21 mouse cellular contexts compared by ENCODE assay signal in the genomic region with DNA sequence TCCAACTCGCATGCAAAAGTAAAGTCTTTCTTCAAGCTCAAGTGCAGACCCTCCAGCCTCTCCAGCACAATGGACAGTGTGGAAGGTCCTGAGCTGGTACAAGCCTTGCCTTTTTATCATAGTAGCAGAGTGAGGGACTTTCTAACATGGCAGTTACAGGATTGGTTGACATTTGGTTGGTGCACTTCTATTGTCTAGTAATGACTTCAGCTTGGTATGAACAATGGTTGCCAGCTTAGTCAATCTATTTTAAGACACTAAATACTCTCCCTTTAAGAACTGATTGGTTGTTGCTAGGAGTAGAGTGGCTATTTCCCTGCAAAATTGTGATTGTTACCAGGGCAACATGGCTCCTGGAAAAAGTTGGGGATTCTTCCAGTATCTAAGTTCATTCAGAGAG. TPM values are rescaled to one million over a fixed set of nuclear protein-coding genes. Genes with fewer than 3 reads are reported as not detected.
DNase-seq lines count a peak whose midpoint lies in the region; ATAC-seq and TF ChIP-seq lines count a peak whose summit lies in the region.
"Had no signal": no experiment of that assay in that cellular context is flagged by ENCODE, and none has a peak within 500 bp of the region (broad histone marks: within the 10 kb centered on the region; RNA-seq: fewer than 3 reads in every experiment).

No protein-coding gene starts in this region.

- H3K36me3 ChIP-seq in hindbrain, embryonic 13.5 days, result no peaks in the 10 kb centered on the region
- no peaks in the 10 kb centered on the region for H3K36me3 ChIP-seq in hindbrain, embryonic 11.5 days (ENCODE audit: control insufficient read depth, insufficient read depth, low read length)
- no peaks in the 10 kb centered on the region for H3K36me3 ChIP-seq in heart, embryonic 10.5 days
- H3K36me3 ChIP-seq in kidney, embryonic 15.5 days, result no peaks in the 10 kb centered on the region
- H3K36me3 ChIP-seq in stomach, postnatal 0 days (ENCODE audit: control insufficient read depth, insufficient read depth, low read length), result no peaks in the 10 kb centered on the region
- H3K36me3 ChIP-seq: hindbrain, embryonic 12.5 days; limb, embryonic 13.5 days; liver, embryonic 13.5 days; neural tube, embryonic 13.5 days; stomach, embryonic 15.5 days had no signal

- H3K27ac ChIP-seq in hindbrain, embryonic 13.5 days, result no peak overlapping the region
- H3K27ac ChIP-seq in hindbrain, embryonic 11.5 days (ENCODE audit: low read depth, low read length), result no peak overlapping the region
- H3K27ac ChIP-seq in heart, embryonic 10.5 days, result 0 out of 2 replicates have a peak overlapping the region, but pooled peaks have one; percentile 3
- no peak overlapping the region for H3K27ac ChIP-seq in kidney, embryonic 15.5 days
- no peak overlapping the region for H3K27ac ChIP-seq in stomach, postnatal 0 days (replicated peaks)
- H3K27ac ChIP-seq: hindbrain, embryonic 12.5 days; limb, embryonic 13.5 days; liver, embryonic 13.5 days; neural tube, embryonic 13.5 days; stomach, embryonic 15.5 days had no signal

- no peak overlapping the region for H3K9ac ChIP-seq in hindbrain, embryonic 13.5 days
- no peak overlapping the region for H3K9ac ChIP-seq in hindbrain, embryonic 11.5 days (ENCODE audit: low read depth, low read length)
- no peak overlapping the region for H3K9ac ChIP-seq in kidney, embryonic 15.5 days
- no peak overlapping the region for H3K9ac ChIP-seq in stomach, postnatal 0 days (ENCODE audit: low read length)
- H3K9ac ChIP-seq: hindbrain, embryonic 12.5 days; limb, embryonic 13.5 days; liver, embryonic 13.5 days; lung, embryonic 14.5 days; neural tube, embryonic 13.5 days; stomach, embryonic 15.5 days had no signal

- DNase-seq in hindbrain, embryonic 11.5 days (ENCODE audit: low spot score), result no peak
- peak; percentile 53 for DNase-seq in brain, adult 2 months (ENCODE audit: low read depth, low spot score)
- no peak for DNase-seq in heart, embryonic 10.5 days (ENCODE audit: low spot score)
- peak; percentile 67 to 73 for DNase-seq in heart, postnatal 10 days
- DNase-seq in stomach, postnatal 0 days (ENCODE audit: low spot score), result no peak
- DNase-seq: adrenal gland, postnatal 36 days; cerebellum, adult 18-20 months; cerebellum, postnatal 36 days; kidney, adult 8-10 months; kidney, postnatal 36 days; liver, embryonic 13.5 days; lung, embryonic 14.5 days; lung, postnatal 36 days; right cerebral cortex, postnatal 14 days had no signal

- H3K4me2 ChIP-seq in hindbrain, embryonic 13.5 days, result no peak overlapping the region
- H3K4me2 ChIP-seq in hindbrain, embryonic 11.5 days (replicated peaks; ENCODE audit: low read depth, low read length), result no peak overlapping the region
- H3K4me2 ChIP-seq in kidney, embryonic 15.5 days, result no peak overlapping the region
- no peak overlapping the region for H3K4me2 ChIP-seq in stomach, postnatal 0 days (replicated peaks; ENCODE audit: low read depth)
- H3K4me2 ChIP-seq: hindbrain, embryonic 12.5 days; limb, embryonic 13.5 days; liver, embryonic 13.5 days; lung, embryonic 14.5 days; neural tube, embryonic 13.5 days; stomach, embryonic 15.5 days had no signal

- no peak for TF ChIP-seq CTCF in stomach, postnatal 0 days (IDR thresholded peaks at IDR 0.05; ENCODE audit: low read depth)

- H3K4me3 ChIP-seq in hindbrain, embryonic 13.5 days, result no peak overlapping the region
- H3K4me3 ChIP-seq in hindbrain, embryonic 11.5 days (ENCODE audit: low read depth, low read length), result no peak overlapping the region
- H3K4me3 ChIP-seq in heart, embryonic 10.5 days, result no peak overlapping the region
- H3K4me3 ChIP-seq in kidney, embryonic 15.5 days (replicated peaks), result no peak overlapping the region
- no peak overlapping the region for H3K4me3 ChIP-seq in stomach, postnatal 0 days (ENCODE audit: low read depth, low read length)
- H3K4me3 ChIP-seq: hindbrain, embryonic 12.5 days; limb, embryonic 13.5 days; liver, embryonic 13.5 days; neural tube, embryonic 13.5 days; stomach, embryonic 15.5 days had no signal

- no peaks in the 10 kb centered on the region for H3K4me1 ChIP-seq in hindbrain, embryonic 13.5 days (replicated peaks)
- no peaks in the 10 kb centered on the region for H3K4me1 ChIP-seq in hindbrain, embryonic 11.5 days (replicated peaks; ENCODE audit: control insufficient read depth, insufficient read depth, low read length)
- H3K4me1 ChIP-seq in heart, embryonic 10.5 days, result no peaks in the 10 kb centered on the region
- no peaks in the 10 kb centered on the region for H3K4me1 ChIP-seq in kidney, embryonic 15.5 days
- no peaks in the 10 kb centered on the region for H3K4me1 ChIP-seq in stomach, postnatal 0 days (replicated peaks; ENCODE audit: control insufficient read depth, insufficient read depth)
- H3K4me1 ChIP-seq: hindbrain, embryonic 12.5 days; limb, embryonic 13.5 days; liver, embryonic 13.5 days; neural tube, embryonic 13.5 days; stomach, embryonic 15.5 days had no signal

- no peak for TF ChIP-seq EP300 in stomach, postnatal 0 days (optimal IDR thresholded peaks at IDR 0.05)

- WGBS in hindbrain, embryonic 13.5 days, result 81% methylated on average over 1 of the region's 1 CpGs
- 90% methylated on average over 1 of the region's 1 CpGs for WGBS in hindbrain, embryonic 11.5 days
- whole genome bisulfite sequencing in heart, embryonic 10.5 days, result 88% methylated on average over 1 of the region's 1 CpGs
- WGBS in kidney, embryonic 15.5 days, result 97% methylated on average over 1 of the region's 1 CpGs
- 85% methylated on average over 1 of the region's 1 CpGs for WGBS in stomach, postnatal 0 days

- 0 out of 2 replicates have a peak, but pooled peaks have one; percentile 39 for ATAC-seq in hindbrain, embryonic 13.5 days (ENCODE audit: low FRiP score)
- no peak for ATAC-seq in hindbrain, embryonic 11.5 days (ENCODE audit: low FRiP score)
- ATAC-seq in kidney, embryonic 15.5 days (replicated peaks; ENCODE audit: low FRiP score), result no peak
- ATAC-seq in stomach, postnatal 0 days (ENCODE audit: low FRiP score, low TSS enrichment), result no peak

- no peaks in the 10 kb centered on the region for H3K27me3 ChIP-seq in hindbrain, embryonic 13.5 days
- no peaks in the 10 kb centered on the region for H3K27me3 ChIP-seq in hindbrain, embryonic 11.5 days (ENCODE audit: control insufficient read depth, insufficient read depth, low read length)
- H3K27me3 ChIP-seq in heart, embryonic 10.5 days (ENCODE audit: insufficient read depth, poor library complexity, severe bottlenecking), result no peaks in the 10 kb centered on the region
- H3K27me3 ChIP-seq in kidney, embryonic 15.5 days, result no peaks in the 10 kb centered on the region
- no peaks in the 10 kb centered on the region for H3K27me3 ChIP-seq in stomach, postnatal 0 days (ENCODE audit: control insufficient read depth, insufficient read depth, low read length)
- H3K27me3 ChIP-seq: CH12.LX; hindbrain, embryonic 12.5 days; limb, embryonic 13.5 days; liver, embryonic 13.5 days; neural tube, embryonic 13.5 days; stomach, embryonic 15.5 days had no signal

- intact Hi-C loops in heart, postnatal 10 days (cut with DNase I), result no loop called here

- no peaks in the 10 kb centered on the region for H3K9me3 ChIP-seq in hindbrain, embryonic 13.5 days
- H3K9me3 ChIP-seq in hindbrain, embryonic 11.5 days (ENCODE audit: control insufficient read depth, low read length), result no peaks in the 10 kb centered on the region
- no peaks in the 10 kb centered on the region for H3K9me3 ChIP-seq in heart, embryonic 10.5 days
- H3K9me3 ChIP-seq in kidney, embryonic 15.5 days (replicated peaks), result no peaks in the 10 kb centered on the region
- H3K9me3 ChIP-seq in stomach, postnatal 0 days (ENCODE audit: control insufficient read depth, low read length), result no peaks in the 10 kb centered on the region
- H3K9me3 ChIP-seq: hindbrain, embryonic 12.5 days; limb, embryonic 13.5 days; liver, embryonic 13.5 days; neural tube, embryonic 13.5 days; stomach, embryonic 15.5 days had no signal

RNA-seq across cellular contexts. Expression of a gene that starts 45.7 kb away (rescaled TPM):
- 30.4 and 32.9 TPM in 2 replicates for polyA plus RNA-seq in hindbrain, embryonic 13.5 days (2015; fragmentation: Nextera tagmentation; extraction: Ambion mirVana)
- polyA plus RNA-seq in hindbrain, embryonic 11.5 days (2014; fragmentation: Nextera tagmentation; extraction: Ambion mirVana), result 27.1 and 31.6 TPM in 2 replicates
- polyA plus RNA-seq in heart, embryonic 10.5 days (2016; fragmentation: Nextera tagmentation; extraction: Ambion mirVana), result 38.2 and 39.4 TPM in 2 replicates
- 10 to 100 TPM; 12.7 to 13.1 TPM for total RNA-seq in heart, postnatal 10 days (2021)
- polyA plus RNA-seq in kidney, embryonic 15.5 days (2015; fragmentation: Nextera tagmentation; extraction: Ambion mirVana), result 30.4 and 33.8 TPM in 2 replicates
- 20.9 and 24.0 TPM in 2 replicates for polyA plus RNA-seq in stomach, postnatal 0 days (2015; fragmentation: Nextera tagmentation; extraction: Ambion mirVana)

Comparison
In these comparisons a context has a peak if more than half of its experiments do, and no peak if none do; other contexts are left out.
1. DNase-seq: peak in brain, adult 2 months (single experiment) and heart, postnatal 10 days (2 of 2); none in hindbrain, embryonic 11.5 days (single experiment), heart, embryonic 10.5 days (single experiment) and stomach, postnatal 0 days (single experiment).